Mouse (Mus musculus): ENCODE data around the gene Emc4.

GRCm38 (mm10) chr2:112328069-112328777, 39.6 kb downstream of the Emc4 start:
- TF ChIP-seq POLR2A (IDR thresholded peaks at IDR 0.05; ENCODE audit: extremely low read depth, insufficient read depth, low read length) (no peak), CTCF (IDR thresholded peaks at IDR 0.05; ENCODE audit: low read depth, low read length) (no peak)
